Mouse (Mus musculus) embryonic facial prominence, embryonic 11.5 days (tissue): ENCODE measurements around the gene Ppp1r35. TPM values are rescaled to one million over a fixed set of nuclear protein-coding genes. Genes with fewer than 3 reads are reported as not detected.

Experiments
- ATAC-seq: fragments of 200-750 bp; cut with Nextera tagmentation; replicated peaks from 2 replicates; pipeline ENCODE4 v1.8.0; 2017; ENCODE audit warnings: low read depth; ENCODE audit not compliant: insufficient number of reproducible peaks, low FRiP score, low TSS enrichment
- DNase-seq: peaks from one replicate; pipeline ENCODE4 v3.0.0-alpha.2; 2015; ENCODE audit warnings: low spot score
- H3K27ac ChIP-seq: fragments of 300-500 bp; sonication (generic); replicated peaks from 2 replicates; pipeline ENCODE4 v1.5.1; 2014; ENCODE audit warnings: mild to moderate bottlenecking, low read depth, low read length, control low read depth
- H3K27me3 ChIP-seq: fragments of 300-500 bp; sonication (generic); 2 replicates; pipeline ENCODE4 v1.6.1; 2014; ENCODE audit warnings: mild to moderate bottlenecking, low read length, moderate library complexity, mixed read lengths; ENCODE audit not compliant: control insufficient read depth, insufficient read depth
- H3K36me3 ChIP-seq: fragments of 300-500 bp; sonication (generic); replicated peaks from 2 replicates; pipeline ENCODE4 v1.6.1; 2014; ENCODE audit warnings: low read depth, mild to moderate bottlenecking, low read length, moderate library complexity, mixed read lengths; ENCODE audit not compliant: control insufficient read depth, insufficient read depth
- H3K4me1 ChIP-seq: fragments of 300-500 bp; sonication (generic); 2 replicates; pipeline ENCODE4 v1.6.1; 2014; ENCODE audit warnings: low read length, mixed read lengths; ENCODE audit not compliant: control insufficient read depth, insufficient read depth
- H3K4me2 ChIP-seq: fragments of 300-500 bp; sonication (generic); 2 replicates; pipeline ENCODE4 v1.6.1; 2014; ENCODE audit warnings: low read depth, mild to moderate bottlenecking, control low read depth, low read length, moderate library complexity
- H3K4me3 ChIP-seq: fragments of 300-500 bp; sonication (generic); 2 replicates; pipeline ENCODE4 v1.5.1; 2014; ENCODE audit warnings: low read depth, low read length, control low read depth
- H3K9ac ChIP-seq: fragments of 300-500 bp; sonication (generic); replicated peaks from 2 replicates; pipeline ENCODE4 v1.6.1; 2014; ENCODE audit warnings: mild to moderate bottlenecking, control low read depth, low read length
- H3K9me3 ChIP-seq: fragments of 300-500 bp; sonication (generic); replicated peaks from 2 replicates; pipeline ENCODE4 v1.6.1; 2016; ENCODE audit warnings: mild to moderate bottlenecking, low read length, inconsistent platforms, mixed read lengths; ENCODE audit not compliant: control insufficient read depth
- WGBS: fragments of 180-500 bp; shearing (Covaris S2); extraction: QIAGEN DNeasy Blood & Tissue Kit; methylation state at CpG from one replicate; pipeline ENCODE4 v1.1.7; 2014; 5-methylcytosine and 5-hydroxymethylcytosine counted together
- polyA plus RNA-seq: library from polyadenylated mRNA; unstranded; fragments of >200 nt; fragmentation: Nextera tagmentation; extraction: Ambion mirVana; gene quantifications from 2 replicates; pipeline ENCODE4 v1.2.1, GENCODE M21; 2014

The Ppp1r35 gene
- polyA plus RNA-seq, 1 experiment from 2014 or later: 65.1 TPM

DNA sequence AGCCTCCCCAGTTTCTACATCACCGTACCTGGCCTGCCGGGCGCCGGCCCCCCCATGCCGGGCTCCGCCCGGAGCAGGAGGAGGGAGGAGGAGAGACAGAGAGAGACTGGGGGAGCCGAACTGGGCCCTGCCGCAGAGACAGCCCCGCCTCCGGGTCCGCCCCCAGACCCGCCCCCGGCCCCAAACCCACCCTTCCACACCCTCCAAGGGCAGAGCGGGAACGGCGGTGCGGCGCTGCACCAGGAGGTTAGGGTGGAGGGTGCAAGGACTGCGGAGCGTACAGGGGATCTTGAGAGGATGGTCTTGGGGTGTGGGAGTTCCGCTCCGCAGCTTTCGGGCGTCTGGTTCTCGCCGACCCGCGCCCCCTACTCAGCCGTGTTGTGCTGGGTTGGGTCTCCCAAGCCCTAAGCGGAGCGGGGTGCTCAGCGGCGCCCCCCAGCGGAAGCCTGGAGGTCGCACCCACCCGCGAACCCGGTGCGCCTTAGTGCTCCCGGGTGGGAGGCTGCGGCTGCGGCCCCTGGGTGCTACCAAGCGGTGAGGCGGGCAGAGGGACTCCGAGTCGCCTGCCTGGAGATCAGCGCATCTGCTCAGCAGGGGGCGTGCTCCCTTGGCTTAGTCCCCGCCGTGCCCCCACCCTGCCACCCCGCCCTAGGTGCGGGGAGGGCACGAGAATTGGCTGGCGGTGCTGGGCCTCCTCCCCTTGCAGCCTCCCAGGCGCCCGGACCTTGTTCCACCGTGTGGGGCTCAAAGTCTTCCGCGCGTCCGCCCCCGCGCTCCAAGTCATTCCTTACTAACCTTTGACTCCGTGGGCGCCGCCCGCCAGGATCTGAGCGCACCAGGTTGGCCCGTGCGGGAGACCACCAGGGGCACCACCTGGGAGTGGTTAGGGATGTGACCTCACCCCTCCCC is 37.4 kb upstream of the Ppp1r35 start, which contains the start of gene Nyap1:
Nyap1 (minus strand) TSS at position 585 of the 909 bp plus-strand sequence.
- Histone ChIP-seq H3K27ac (peak within 1 kb of the TSS; percentile 47), H3K36me3 (no peaks in the 10 kb centered on the region), H3K4me1 (peaks cover 6% of the 10 kb centered on the region), H3K9me3 (no peaks in the 10 kb centered on the region), H3K4me3 (peak within 1 kb of the TSS; percentile 69), H3K9ac (peak within 1 kb of the TSS; percentile 72), H3K4me2 (peak within 1 kb of the TSS; percentile 93), H3K27me3 (no peaks in the 10 kb centered on the region)
- ATAC-seq (peak; percentile 80), DNase-seq (peak; percentile 84)
- WGBS: under 1% methylated on average over 65 of the region's 71 CpGs

DNA sequence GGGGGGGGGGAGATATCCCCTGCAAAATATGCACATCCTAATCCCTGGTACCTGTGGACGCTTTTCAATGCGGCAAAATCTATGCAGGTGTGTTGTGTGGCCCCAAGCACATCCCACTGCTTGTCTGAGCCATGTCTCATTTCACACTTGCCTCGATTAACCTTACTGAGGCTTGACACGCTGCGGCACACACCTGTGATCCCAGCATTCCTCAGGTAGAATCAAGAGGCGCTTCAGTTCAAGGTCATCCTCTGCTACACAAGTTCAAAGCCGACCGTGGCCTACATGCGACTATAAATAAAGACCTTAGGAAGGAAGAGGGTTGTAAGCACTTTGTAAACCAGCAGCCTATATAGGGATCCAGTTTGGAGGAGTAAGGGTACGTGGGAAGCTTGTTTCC is 36.6 kb upstream of the Ppp1r35 start:
- Histone ChIP-seq H3K36me3 (no peaks in the 10 kb centered on the region), H3K4me2 (peak overlapping the region; percentile 93), H3K4me1 (peaks cover 6% of the 10 kb centered on the region), H3K9me3 (no peaks in the 10 kb centered on the region), H3K4me3 (peak overlapping the region; percentile 69; the same call in 1 of the 2 replicates), H3K9ac (no peak overlapping the region), H3K27ac (no peak overlapping the region), H3K27me3 (no peaks in the 10 kb centered on the region)
- no peak for DNase-seq
- no peak for ATAC-seq
- 62% methylated on average over 10 of the region's 10 CpGs for WGBS

DNA sequence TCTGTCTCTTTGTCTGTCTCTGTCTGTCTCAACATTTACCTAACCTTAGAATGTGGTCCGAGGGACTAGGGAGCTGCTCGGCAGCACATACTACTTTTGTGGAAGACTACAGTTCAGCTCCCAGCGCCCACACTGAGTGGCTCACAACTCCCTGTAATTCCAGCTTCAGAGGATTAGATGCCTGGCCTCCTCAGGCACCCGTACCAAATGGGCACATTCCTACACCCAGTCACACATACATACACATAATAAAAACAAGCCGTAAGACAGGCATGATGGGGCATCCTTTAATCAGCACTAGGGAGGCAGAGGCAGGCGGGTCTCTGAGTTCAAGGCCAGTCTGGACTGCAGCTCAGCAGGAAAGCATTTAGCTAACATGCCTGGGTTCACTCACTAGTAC is 35.8 kb upstream of the Ppp1r35 start:
- DNase-seq: no peak
- ATAC-seq: no peak
- Histone ChIP-seq H3K36me3 (no peaks in the 10 kb centered on the region), H3K9ac (no peak overlapping the region), H3K9me3 (no peaks in the 10 kb centered on the region), H3K4me2 (no peak overlapping the region), H3K4me3 (no peak overlapping the region), H3K27me3 (no peaks in the 10 kb centered on the region), H3K4me1 (peaks cover 6% of the 10 kb centered on the region), H3K27ac (no peak overlapping the region)
- 94% methylated on average over 6 of the region's 6 CpGs for WGBS

DNA sequence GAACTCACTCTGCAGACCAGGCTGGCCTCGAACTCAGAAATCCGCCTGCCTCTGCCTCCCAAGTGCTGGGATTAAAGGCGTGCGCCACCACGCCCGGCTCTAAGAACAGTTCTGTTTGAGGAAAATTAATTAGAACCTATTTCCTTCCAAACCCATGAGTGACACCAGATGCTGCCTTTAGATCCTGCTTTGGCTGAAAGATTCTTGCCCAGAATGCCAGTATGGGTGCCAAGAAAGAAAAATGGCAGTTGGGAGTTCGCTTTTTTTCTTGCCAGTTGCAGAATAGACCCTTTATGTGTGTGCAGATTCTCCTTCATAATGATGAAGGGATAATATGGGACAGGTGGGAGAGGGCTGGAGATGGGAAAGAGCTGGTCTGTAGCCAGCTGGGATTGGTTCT is 34.5 kb upstream of the Ppp1r35 start:
- no peak overlapping the region for H3K27ac ChIP-seq
- H3K9ac ChIP-seq: no peak overlapping the region
- DNase-seq (no peak), ATAC-seq (no peak)
- 89% methylated on average over 6 of the region's 7 CpGs for WGBS
- no peak overlapping the region for H3K4me2 ChIP-seq
- H3K27me3 ChIP-seq: no peaks in the 10 kb centered on the region
- peaks cover 8% of the 10 kb centered on the region for H3K4me1 ChIP-seq
- H3K36me3 ChIP-seq: no peaks in the 10 kb centered on the region
- H3K9me3 ChIP-seq: no peaks in the 10 kb centered on the region
- no peak overlapping the region for H3K4me3 ChIP-seq

DNA sequence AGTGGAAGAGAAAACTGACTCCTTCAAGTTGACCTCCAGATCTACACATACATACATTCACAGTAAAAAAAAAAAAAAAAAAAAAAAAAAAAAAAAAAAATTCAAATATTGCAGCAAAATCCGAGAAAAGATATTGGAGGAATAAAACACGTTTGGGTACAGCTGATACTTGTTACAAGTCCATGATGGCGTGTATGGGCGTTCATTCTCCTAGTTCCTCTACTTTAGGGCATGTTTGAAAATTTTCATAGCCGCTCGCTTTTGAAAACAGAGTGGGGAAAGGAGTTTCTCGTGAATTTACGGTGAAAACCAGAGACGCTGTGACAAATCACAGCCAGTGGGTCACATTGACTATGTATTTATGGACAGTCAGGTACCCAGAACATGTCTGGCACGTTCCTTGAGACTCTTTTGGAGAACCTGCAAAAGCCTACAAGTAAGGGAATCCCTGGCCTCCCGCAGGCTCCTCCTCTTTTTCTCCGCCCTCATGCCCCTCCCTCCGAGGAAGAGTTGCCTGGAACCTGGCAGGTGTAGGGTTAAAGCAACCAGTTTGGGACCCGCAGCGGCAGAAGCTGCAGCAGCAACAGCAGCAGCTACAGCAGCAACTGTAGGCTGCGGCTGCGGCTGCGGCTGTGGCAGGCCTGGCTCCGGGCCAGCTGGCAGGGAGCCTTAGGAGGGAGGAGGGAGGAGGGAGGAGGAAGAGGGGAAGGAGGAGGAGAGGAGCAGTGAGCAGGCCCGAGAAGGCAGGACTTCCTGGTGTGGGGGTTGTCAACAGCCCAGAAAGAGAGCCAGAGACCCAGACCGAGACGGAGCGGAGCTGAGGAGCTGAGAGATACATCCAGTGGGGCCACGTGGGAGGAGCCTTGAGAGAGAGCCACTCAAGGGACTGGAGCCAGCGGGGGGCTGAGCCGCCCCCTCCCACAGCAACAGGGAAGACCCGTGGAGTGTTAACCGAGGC is 33.2 kb upstream of the Ppp1r35 start, which contains the start of gene Tsc22d4:
Tsc22d4 (plus strand) TSS at position 517 of the 958 bp plus-strand sequence.
- peak; percentile 89 for DNase-seq
- Histone ChIP-seq H3K9me3 (no peaks in the 10 kb centered on the region), H3K27ac (peak within 1 kb of the TSS; percentile 87), H3K4me3 (peak within 1 kb of the TSS; percentile 73), H3K9ac (peak within 1 kb of the TSS; percentile 79), H3K27me3 (no peaks in the 10 kb centered on the region), H3K4me1 (peaks cover 8% of the 10 kb centered on the region), H3K4me2 (peak within 1 kb of the TSS; percentile 99), H3K36me3 (no peaks in the 10 kb centered on the region)
- ATAC-seq: peak; percentile 86
- WGBS: 5% methylated on average over 28 of the region's 28 CpGs

DNA sequence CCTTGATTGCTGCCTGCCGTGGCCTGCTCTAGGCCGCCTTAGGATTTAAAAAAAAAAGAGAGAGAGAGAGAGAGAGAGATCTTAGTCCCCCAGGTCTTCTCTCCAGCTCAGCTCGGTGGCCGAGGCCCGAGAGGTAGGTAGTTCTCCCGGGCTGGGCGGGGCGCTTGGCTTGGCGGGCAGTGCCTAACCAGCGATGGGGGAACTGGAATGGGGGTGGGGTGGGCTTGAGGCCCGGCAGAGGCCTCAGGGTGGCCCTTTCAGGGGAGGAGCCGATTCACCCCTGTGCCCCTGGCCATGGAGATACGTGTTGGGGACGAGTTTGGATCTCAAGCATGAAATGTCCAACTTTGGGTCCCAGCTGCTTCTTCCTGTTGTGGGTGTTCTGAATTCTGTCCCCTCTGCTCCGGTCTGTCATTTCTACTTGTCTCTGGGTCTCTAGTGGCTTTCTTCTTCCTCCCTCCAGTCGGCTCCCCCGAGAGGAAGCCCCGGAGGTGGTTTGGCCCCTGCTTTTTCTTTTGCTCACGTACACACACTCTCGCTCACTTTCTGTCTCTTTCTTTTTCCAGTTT is 32.3 kb upstream of the Ppp1r35 start:
- DNase-seq: peak; percentile 71
- H3K36me3 ChIP-seq: no peaks in the 10 kb centered on the region; the same call in 1 of the 2 replicates
- H3K27me3 ChIP-seq: no peaks in the 10 kb centered on the region
- H3K4me2 ChIP-seq: peak overlapping the region; percentile 99
- H3K9me3 ChIP-seq: no peaks in the 10 kb centered on the region
- WGBS: 0% methylated on average over 20 of the region's 20 CpGs
- peak overlapping the region; percentile 73 for H3K4me3 ChIP-seq
- H3K4me1 ChIP-seq: peaks cover 8% of the 10 kb centered on the region
- H3K27ac ChIP-seq: peak overlapping the region; percentile 87
- peak overlapping the region; percentile 79 for H3K9ac ChIP-seq
- no peak for ATAC-seq

DNA sequence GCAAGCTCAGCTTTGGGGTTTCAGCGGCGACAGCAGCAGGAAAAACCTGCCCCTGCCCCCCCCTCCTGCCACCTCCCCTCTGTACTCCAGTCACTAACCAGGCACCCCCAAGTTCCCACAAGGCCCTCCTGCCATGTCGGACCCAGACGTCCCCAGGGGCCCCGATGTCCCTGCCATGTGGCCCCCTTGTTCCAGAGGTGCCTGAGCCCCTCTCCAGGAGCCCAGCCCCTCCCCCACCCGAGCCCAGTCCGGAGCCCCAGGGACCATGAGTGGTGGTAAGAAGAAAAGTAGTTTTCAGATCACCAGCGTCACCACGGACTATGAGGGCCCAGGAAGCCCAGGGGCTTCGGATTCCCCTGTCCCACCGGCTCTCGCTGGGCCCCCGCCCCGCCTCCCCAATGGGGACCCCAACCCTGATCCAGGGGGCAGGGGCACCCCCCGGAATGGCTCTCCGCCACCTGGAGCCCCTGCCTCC is 31.8 kb upstream of the Ppp1r35 start:
- H3K9ac ChIP-seq: peak overlapping the region; percentile 79
- H3K4me1 ChIP-seq: peaks cover 4% of the 10 kb centered on the region; the same call in 1 of the 2 replicates
- no peaks in the 10 kb centered on the region for H3K9me3 ChIP-seq
- H3K27ac ChIP-seq: peak overlapping the region; percentile 87
- ATAC-seq: no peak
- no peaks in the 10 kb centered on the region for H3K27me3 ChIP-seq
- peak overlapping the region; percentile 73 for H3K4me3 ChIP-seq
- under 1% methylated on average over 16 of the region's 16 CpGs for WGBS
- no peaks in the 10 kb centered on the region; the same call in 1 of the 2 replicates for H3K36me3 ChIP-seq
- DNase-seq: peak; percentile 19
- peak overlapping the region; percentile 99 for H3K4me2 ChIP-seq
